Mouse (Mus musculus): ENCODE measurements around the gene Vim. TPM values are rescaled to one million over a fixed set of nuclear protein-coding genes. Genes with fewer than 3 reads are reported as not detected.
"Not testable (repeated sequence)": the region's sequence is repeated elsewhere in the genome, so short reads cannot be mapped to it uniquely, and the experiment has no call there.

Vim gene
- polyA plus RNA-seq, 1 experiment from 2014 or later, result 895 TPM

- H3K4me1 ChIP-seq, result peaks cover 37% of the 10 kb centered on the region
- H3K27ac ChIP-seq, result peak overlapping the region; percentile 97
- peak overlapping the region; percentile 95 for H3K9ac ChIP-seq
- peak; percentile 13 for ATAC-seq
- 1% methylated on average over 12 of the region's 12 CpGs for WGBS
- H3K9me3 ChIP-seq (replicated peaks), result no peaks in the 10 kb centered on the region
- H3K36me3 ChIP-seq (ENCODE audit: poor library complexity, severe bottlenecking), result peaks cover 6% of the 10 kb centered on the region
- H3K4me2 ChIP-seq, result peak overlapping the region; percentile 75
- H3K27me3 ChIP-seq, result no peaks in the 10 kb centered on the region
- H3K4me3 ChIP-seq, result peak overlapping the region; percentile 63
Measured at GRCm38 (mm10) chr2:13572647-13573407, 900 bp upstream of the Vim start.

- ATAC-seq, result peak; percentile 92
- Histone ChIP-seq H3K9me3 (replicated peaks) (no peaks in the 10 kb centered on the region), H3K4me2 (peak overlapping the region; percentile 75), H3K4me3 (peak overlapping the region; percentile 63), H3K27ac (peak overlapping the region; percentile 97), H3K4me1 (peaks cover 48% of the 10 kb centered on the region), H3K36me3 (ENCODE audit: poor library complexity, severe bottlenecking) (peaks cover 17% of the 10 kb centered on the region), H3K27me3 (no peaks in the 10 kb centered on the region), H3K9ac (peak overlapping the region; percentile 95)
- WGBS, result under 1% methylated on average over 46 of the region's 46 CpGs
Measured at GRCm38 (mm10) chr2:13574066-13574800, 506 bp downstream of the Vim start.

- peak overlapping the region; percentile 63 for H3K4me3 ChIP-seq
- no peaks in the 10 kb centered on the region for H3K9me3 ChIP-seq (replicated peaks)
- ATAC-seq, result no peak
- H3K27ac ChIP-seq, result peak overlapping the region; percentile 97
- WGBS, result 2% methylated on average over 21 of the region's 21 CpGs
- peaks cover 54% of the 10 kb centered on the region for H3K4me1 ChIP-seq
- H3K4me2 ChIP-seq, result peak overlapping the region; percentile 75
- no peaks in the 10 kb centered on the region for H3K27me3 ChIP-seq
- peaks cover 23% of the 10 kb centered on the region for H3K36me3 ChIP-seq (ENCODE audit: poor library complexity, severe bottlenecking)
- peak overlapping the region; percentile 95 for H3K9ac ChIP-seq
Measured at GRCm38 (mm10) chr2:13574801-13575150, 1.0 kb downstream of the Vim start.

- Histone ChIP-seq H3K27me3 (no peaks in the 10 kb centered on the region), H3K9ac (peak overlapping the region; percentile 95), H3K4me2 (peak overlapping the region; percentile 75), H3K36me3 (ENCODE audit: poor library complexity, severe bottlenecking) (peaks cover 28% of the 10 kb centered on the region), H3K4me3 (peak overlapping the region; percentile 63), H3K27ac (peak overlapping the region; percentile 97), H3K9me3 (replicated peaks) (no peaks in the 10 kb centered on the region), H3K4me1 (peaks cover 57% of the 10 kb centered on the region)
- WGBS, result under 1% methylated on average over 13 of the region's 13 CpGs
- no peak for ATAC-seq
Measured at GRCm38 (mm10) chr2:13575287-13575801, 1.6 kb downstream of the Vim start.

GRCm38 (mm10) chr2:13575926-13576325 is 2.2 kb downstream of the Vim start:
- Histone ChIP-seq H3K4me2 (peak overlapping the region; percentile 75), H3K36me3 (ENCODE audit: poor library complexity, severe bottlenecking) (peaks cover 33% of the 10 kb centered on the region), H3K9ac (peak overlapping the region; percentile 95), H3K27me3 (no peaks in the 10 kb centered on the region), H3K4me3 (peak overlapping the region; percentile 63), H3K9me3 (replicated peaks) (no peaks in the 10 kb centered on the region), H3K4me1 (peaks cover 57% of the 10 kb centered on the region), H3K27ac (peak overlapping the region; percentile 97)
- ATAC-seq, result peak; percentile 44
- WGBS, result under 1% methylated on average over 6 of the region's 6 CpGs

GRCm38 (mm10) chr2:13577399-13577798 is 3.7 kb downstream of the Vim start:
- H3K9ac ChIP-seq, result no peak overlapping the region
- 96% methylated on average over 1 of the region's 1 CpGs for WGBS
- H3K27ac ChIP-seq, result no peak overlapping the region
- peak overlapping the region; percentile 38 for H3K4me2 ChIP-seq
- H3K4me1 ChIP-seq, result peaks cover 52% of the 10 kb centered on the region
- H3K27me3 ChIP-seq, result no peaks in the 10 kb centered on the region
- peaks cover 48% of the 10 kb centered on the region for H3K36me3 ChIP-seq (ENCODE audit: poor library complexity, severe bottlenecking)
- no peaks in the 10 kb centered on the region for H3K9me3 ChIP-seq (replicated peaks)
- H3K4me3 ChIP-seq, result peak overlapping the region; percentile 20
- no peak for ATAC-seq

- WGBS, result 55% methylated on average over 14 of the region's 14 CpGs
- H3K9ac ChIP-seq, result no peak overlapping the region
- ATAC-seq, result no peak
Measured at GRCm38 (mm10) chr2:13578473-13579152, 4.9 kb downstream of the Vim start.

GRCm38 (mm10) chr2:13579315-13579714 is 5.6 kb downstream of the Vim start:
- Histone ChIP-seq H3K9ac (no peak overlapping the region), H3K9me3 (replicated peaks) (no peaks in the 10 kb centered on the region), H3K27ac (no peak overlapping the region), H3K27me3 (no peaks in the 10 kb centered on the region), H3K4me3 (no peak overlapping the region), H3K36me3 (ENCODE audit: poor library complexity, severe bottlenecking) (peaks cover 58% of the 10 kb centered on the region), H3K4me2 (no peak overlapping the region), H3K4me1 (peaks cover 43% of the 10 kb centered on the region)
- 90% methylated on average over 8 of the region's 8 CpGs for WGBS
- ATAC-seq, result no peak

More at GRCm38 (mm10) chr2:13578473-13579152, 4.9 kb downstream of the Vim start:
- Histone ChIP-seq H3K4me3 (no peak overlapping the region), H3K4me2 (0 out of 2 replicates have a peak overlapping the region, but pooled peaks have one; percentile 4), H3K4me1 (peaks cover 43% of the 10 kb centered on the region), H3K27me3 (no peaks in the 10 kb centered on the region), H3K36me3 (ENCODE audit: poor library complexity, severe bottlenecking) (peaks cover 58% of the 10 kb centered on the region), H3K27ac (peak overlapping the region; percentile 36; the same call in 1 of the 2 replicates), H3K9me3 (replicated peaks) (no peaks in the 10 kb centered on the region)

- H3K9ac ChIP-seq, result no peak overlapping the region
- no peak overlapping the region for H3K4me2 ChIP-seq
- H3K4me3 ChIP-seq, result no peak overlapping the region
- no peaks in the 10 kb centered on the region for H3K9me3 ChIP-seq (replicated peaks)
- peaks cover 58% of the 10 kb centered on the region for H3K36me3 ChIP-seq (ENCODE audit: poor library complexity, severe bottlenecking)
- H3K4me1 ChIP-seq, result peaks cover 39% of the 10 kb centered on the region
- H3K27me3 ChIP-seq, result no peaks in the 10 kb centered on the region
- no peak for ATAC-seq
- WGBS, result 59% methylated on average over 11 of the region's 11 CpGs
- no peak overlapping the region for H3K27ac ChIP-seq
Measured at GRCm38 (mm10) chr2:13579991-13580390, 6.3 kb downstream of the Vim start.

- no peak overlapping the region for H3K9ac ChIP-seq
- WGBS, result 81% methylated on average over 3 of the region's 3 CpGs
- H3K4me3 ChIP-seq, result no peak overlapping the region
- H3K36me3 ChIP-seq (ENCODE audit: poor library complexity, severe bottlenecking), result peaks cover 56% of the 10 kb centered on the region
- no peaks in the 10 kb centered on the region for H3K27me3 ChIP-seq
- no peak for ATAC-seq
- no peaks in the 10 kb centered on the region for H3K9me3 ChIP-seq (replicated peaks)
- no peak overlapping the region for H3K4me2 ChIP-seq
- H3K4me1 ChIP-seq, result peaks cover 23% of the 10 kb centered on the region
- H3K27ac ChIP-seq, result no peak overlapping the region
Measured at GRCm38 (mm10) chr2:13582184-13582583, 8.5 kb downstream of the Vim start.

- H3K4me2 ChIP-seq; H3K27me3 ChIP-seq; H3K4me3 ChIP-seq; H3K9ac ChIP-seq; H3K27ac ChIP-seq; ATAC-seq; H3K9me3 ChIP-seq (replicated peaks): not testable (repeated sequence)
- Histone ChIP-seq H3K36me3 (ENCODE audit: poor library complexity, severe bottlenecking) (peaks cover 44% of the 10 kb centered on the region), H3K4me1 (peaks cover 12% of the 10 kb centered on the region)
Measured at GRCm38 (mm10) chr2:13583746-13584145, 10.0 kb downstream of the Vim start.

GRCm38 (mm10) chr2:13593328-13593727 is 19.6 kb downstream of the Vim start:
- Histone ChIP-seq H3K4me3 (no peak overlapping the region), H3K4me1 (no peaks in the 10 kb centered on the region), H3K4me2 (no peak overlapping the region), H3K9ac (no peak overlapping the region), H3K36me3 (ENCODE audit: poor library complexity, severe bottlenecking) (no peaks in the 10 kb centered on the region), H3K27me3 (no peaks in the 10 kb centered on the region), H3K9me3 (replicated peaks) (no peaks in the 10 kb centered on the region), H3K27ac (no peak overlapping the region)
- ATAC-seq, result no peak
- 92% methylated on average over 4 of the region's 4 CpGs for WGBS

Measured in forebrain, embryonic 13.5 days (tissue).